17 mouse cellular contexts compared by ENCODE assay signal in the genomic region with DNA sequence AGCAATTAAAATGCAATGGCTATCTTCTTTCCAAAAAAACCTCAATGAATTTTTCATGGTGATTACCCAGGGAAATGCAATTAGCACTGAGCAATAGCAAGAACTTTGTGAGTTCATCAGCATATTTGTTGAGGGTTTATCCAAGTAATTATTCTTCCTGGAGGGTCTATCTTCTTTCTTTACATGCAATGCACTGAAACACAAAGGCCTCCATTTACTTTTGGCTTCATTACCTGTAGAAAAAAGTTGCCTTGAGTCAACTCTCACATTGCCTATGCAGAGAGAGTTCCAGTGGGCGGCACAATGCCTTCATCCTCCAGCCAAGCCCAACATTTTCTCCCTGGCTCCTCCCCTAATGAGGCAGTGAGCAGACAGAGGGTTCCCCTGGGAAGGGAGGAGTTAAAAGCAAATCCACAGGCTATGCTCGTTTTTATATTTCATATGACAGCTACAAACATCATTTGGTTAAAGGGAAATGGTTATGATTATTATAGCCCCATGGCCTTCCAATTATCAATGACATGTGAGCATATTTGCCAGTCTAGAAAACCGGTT. TPM values are rescaled to one million over a fixed set of nuclear protein-coding genes. Genes with fewer than 3 reads are reported as not detected.
"Had no signal": no experiment of that assay in that cellular context is flagged by ENCODE, and none has a peak within 500 bp of the region (broad histone marks: within the 10 kb centered on the region; RNA-seq: fewer than 3 reads in every experiment).

No protein-coding gene starts in this region.

- H3K27me3 ChIP-seq: liver, embryonic 15.5 days; neural tube, embryonic 12.5 days had no signal

- H3K9ac ChIP-seq: liver, embryonic 15.5 days; neural tube, embryonic 12.5 days had no signal

- H3K36me3 ChIP-seq: limb, embryonic 10.5 days; liver, embryonic 15.5 days; neural tube, embryonic 12.5 days had no signal

- H3K27ac ChIP-seq: left cerebral cortex, adult 2 months; limb, embryonic 10.5 days; liver, embryonic 15.5 days; macrophage; neural tube, embryonic 12.5 days had no signal

- H3K9me3 ChIP-seq: limb, embryonic 10.5 days; liver, embryonic 15.5 days; neural tube, embryonic 12.5 days had no signal

- H3K4me3 ChIP-seq: left cerebral cortex, adult 2 months; limb, embryonic 10.5 days; liver, embryonic 15.5 days; megakaryocyte, embryonic 14.5 days; neural tube, embryonic 12.5 days had no signal

- H3K4me1 ChIP-seq: limb, embryonic 10.5 days; liver, embryonic 15.5 days; megakaryocyte, embryonic 14.5 days; neural tube, embryonic 12.5 days had no signal

- DNase-seq: kidney, adult 11 months; kidney, postnatal 14 days; lung, adult 2 months; lung, postnatal 10 days; right cerebral cortex, postnatal 14 days; thymus, adult 18-20 months; thymus, postnatal 14 days had no signal

- H3K4me2 ChIP-seq: liver, embryonic 11.5 days; liver, embryonic 15.5 days; midbrain, embryonic 11.5 days; neural tube, embryonic 12.5 days had no signal

RNA-seq across cellular contexts. Expression of gene Tmprss5, which starts 37.3 kb away (rescaled TPM):
- total RNA-seq: monocyte, adult 5-6 weeks; neutrophil, adult 5-6 weeks had no signal
- polyA plus RNA-seq: limb, embryonic 10.5 days; liver, embryonic 11.5 days; liver, embryonic 15.5 days; macrophage had no signal
